In the genomic region with DNA sequence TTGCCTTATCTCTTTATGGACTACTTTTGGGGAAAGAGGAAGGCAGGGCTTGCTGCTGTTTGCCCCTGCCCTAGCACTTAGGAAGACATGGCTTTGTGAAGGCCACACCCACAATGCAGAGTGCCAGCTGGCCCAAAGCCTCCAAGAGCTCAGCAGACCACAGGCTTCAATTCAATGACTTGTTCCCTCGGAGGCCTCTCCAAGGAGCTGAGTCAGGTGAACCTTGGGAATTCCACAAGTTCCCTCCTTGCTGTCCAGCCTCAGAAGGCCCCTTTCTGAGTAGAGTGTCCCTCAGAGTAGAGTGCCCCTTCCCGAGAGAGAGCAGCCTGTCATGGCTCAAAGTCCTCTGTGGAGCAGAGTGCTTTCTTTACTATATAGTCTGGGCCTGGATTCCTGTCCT, we compare ENCODE assay signal across 8 mouse cellular contexts.
DNase-seq lines count a peak whose midpoint lies in the region; ATAC-seq and TF ChIP-seq lines count a peak whose summit lies in the region.

No protein-coding gene starts in this region.

- H3K4me1 ChIP-seq in kidney, adult 2 months (ENCODE audit: control insufficient read depth, insufficient read depth, low read length): peaks cover 11% of the 10 kb centered on the region; the same call in 1 of the 2 replicates
- H3K4me1 ChIP-seq in lung, embryonic 16.5 days (replicated peaks; ENCODE audit: control insufficient read depth, insufficient read depth, low read length): peaks cover 31% of the 10 kb centered on the region

- no peaks in the 10 kb centered on the region for H3K27me3 ChIP-seq in kidney, adult 2 months (replicated peaks; ENCODE audit: control insufficient read depth, insufficient read depth, low read length)
- no peaks in the 10 kb centered on the region for H3K27me3 ChIP-seq in lung, embryonic 16.5 days (ENCODE audit: control insufficient read depth, insufficient read depth, low read depth, low read length)

- peak; percentile 72 for ATAC-seq in lung, embryonic 16.5 days (ENCODE audit: low read depth)
- ATAC-seq in monocyte, adult 5-6 weeks (replicated peaks; ENCODE audit: insufficient number of reproducible peaks, low FRiP score, low TSS enrichment, poor library complexity, severe bottlenecking): no peak

- peak overlapping the region; percentile 31; the same call in 1 of the 2 replicates for H3K4me2 ChIP-seq in lung, embryonic 16.5 days (ENCODE audit: low read depth, low read length)

- DNase-seq in thymus, postnatal 25 days: peak; percentile 14
- no peak for DNase-seq in thymus, postnatal 14 days
- DNase-seq in gastrocnemius, postnatal 36 days: peak; percentile 56 to 66
- DNase-seq in kidney, adult 2 months: peak; percentile 92
- DNase-seq in cerebellum, postnatal 25 days: no peak
- DNase-seq in embryo, embryonic 11 days: no peak

- 9% methylated on average over 2 of the region's 2 CpGs for WGBS in kidney, adult 2 months
- 7% methylated on average over 2 of the region's 2 CpGs for WGBS in lung, embryonic 16.5 days

- no peak for TF ChIP-seq POLR2A in kidney, adult 2 months (IDR thresholded peaks at IDR 0.05; ENCODE audit: low read depth, low read length)

- H3K4me3 ChIP-seq in kidney, adult 2 months (ENCODE audit: insufficient read depth, low read depth, low read length): no peak overlapping the region
- H3K4me3 ChIP-seq in lung, embryonic 16.5 days (ENCODE audit: low read length): no peak overlapping the region

- H3K36me3 ChIP-seq in kidney, adult 2 months (ENCODE audit: control insufficient read depth, insufficient read depth, low read length): no peaks in the 10 kb centered on the region
- H3K36me3 ChIP-seq in lung, embryonic 16.5 days (ENCODE audit: control insufficient read depth, insufficient read depth, low read length): no peaks in the 10 kb centered on the region

- intact Hi-C loops in gastrocnemius, postnatal 36 days (cut with DNase I): loop anchor here (5.0 kb wide), 2 partner anchors 122 to 128 kb away; no protein-coding TSS in a partner anchor

- H3K27ac ChIP-seq in kidney, adult 2 months (ENCODE audit: insufficient read depth, low read depth, low read length): peak overlapping the region; percentile 33; the same call in 1 of the 2 replicates
- peak overlapping the region; percentile 84 for H3K27ac ChIP-seq in lung, embryonic 16.5 days (ENCODE audit: low read length)

- no peaks in the 10 kb centered on the region for H3K9me3 ChIP-seq in lung, embryonic 16.5 days (ENCODE audit: control insufficient read depth, low read length)

- no peak overlapping the region for H3K9ac ChIP-seq in lung, embryonic 16.5 days (ENCODE audit: low read length)

- TF ChIP-seq CTCF in kidney, adult 2 months (conservative IDR thresholded peaks at IDR 0.05; ENCODE audit: insufficient read depth, insufficient read length, low read depth, low read length): no peak

Comparison
In these comparisons a context has a peak if more than half of its experiments do, and no peak if none do; other contexts are left out.
1. DNase-seq: peak in thymus, postnatal 25 days (single experiment), gastrocnemius, postnatal 36 days (2 of 2) and kidney, adult 2 months (single experiment); none in thymus, postnatal 14 days (single experiment), cerebellum, postnatal 25 days (0 of 2) and embryo, embryonic 11 days (single experiment).